Mouse (Mus musculus) liver, adult 2 months (tissue): ENCODE measurements at regions not wholly inside any gene's neighbourhood (a gene's known extent, or its start where the extent isn't known, plus 50 kb on each side); places are given as distances from the start of the nearest gene placed in this dataset.

Experiments used
- CTCF ChIP-seq: fragments of 200-500 bp; IDR thresholded peaks from 2 replicates; pipeline ENCODE4 v1.5.1; 2011; ENCODE audit warnings: low read depth, low read length, control low read depth
- POLR2A ChIP-seq: fragments of 200-500 bp; IDR thresholded peaks from 2 replicates; pipeline ENCODE4 v1.6.1; 2011; ENCODE audit warnings: low read length, control low read depth; ENCODE audit not compliant: insufficient read depth; ENCODE audit errors: extremely low read depth

- TF ChIP-seq CTCF (no peak), POLR2A (no peak)
Measured at GRCm38 (mm10) chr6:117617951-117618350, 223.0 kb upstream of the Zfp637 start.
